Mouse (Mus musculus): ENCODE measurements around the gene Clta. TPM values are rescaled to one million over a fixed set of nuclear protein-coding genes. Genes with fewer than 3 reads are reported as not detected.
"Not testable (repeated sequence)": the region's sequence is repeated elsewhere in the genome, so short reads cannot be mapped to it uniquely, and the experiment has no call there.

The Clta gene
- polyA plus RNA-seq, 1 experiment from 2014 or later: 273 TPM

GRCm38 (mm10) chr4:44031521-44031920, 27.3 kb downstream of the Clta start:
- Histone ChIP-seq H3K27me3 (ENCODE audit: control insufficient read depth, insufficient read depth, low read length) (no peaks in the 10 kb centered on the region), H3K36me3 (replicated peaks; ENCODE audit: control insufficient read depth, insufficient read depth, low read depth, low read length) (peaks cover 8% of the 10 kb centered on the region), H3K9me3 (replicated peaks; ENCODE audit: control insufficient read depth, low read length) (no peaks in the 10 kb centered on the region), H3K4me2 (ENCODE audit: low read depth, low read length) (no peak overlapping the region), H3K27ac (replicated peaks; ENCODE audit: low read depth, low read length) (no peak overlapping the region), H3K4me1 (ENCODE audit: control insufficient read depth, insufficient read depth, low read length) (no peaks in the 10 kb centered on the region; the same call in 1 of the 2 replicates), H3K9ac (replicated peaks; ENCODE audit: low read length) (no peak overlapping the region), H3K4me3 (ENCODE audit: low read depth, low read length) (no peak overlapping the region)
- ATAC-seq (replicated peaks; ENCODE audit: insufficient number of reproducible peaks, low FRiP score, low TSS enrichment, low read depth) (no peak), DNase-seq (ENCODE audit: low spot score) (no peak)
- 92% methylated on average over 5 of the region's 5 CpGs for WGBS

- Histone ChIP-seq H3K27ac (replicated peaks; ENCODE audit: low read depth, low read length) (no peak overlapping the region), H3K4me3 (ENCODE audit: low read depth, low read length) (no peak overlapping the region), H3K9me3 (replicated peaks; ENCODE audit: control insufficient read depth, low read length) (no peaks in the 10 kb centered on the region), H3K36me3 (replicated peaks; ENCODE audit: control insufficient read depth, insufficient read depth, low read depth, low read length) (peaks cover 3% of the 10 kb centered on the region; the same call in 1 of the 2 replicates), H3K9ac (replicated peaks; ENCODE audit: low read length) (no peak overlapping the region), H3K27me3 (ENCODE audit: control insufficient read depth, insufficient read depth, low read length) (no peaks in the 10 kb centered on the region), H3K4me1 (ENCODE audit: control insufficient read depth, insufficient read depth, low read length) (no peaks in the 10 kb centered on the region), H3K4me2 (ENCODE audit: low read depth, low read length) (no peak overlapping the region)
- no peak for DNase-seq (ENCODE audit: low spot score)
- no peak for ATAC-seq (replicated peaks; ENCODE audit: insufficient number of reproducible peaks, low FRiP score, low TSS enrichment, low read depth)
- 70% methylated on average over 5 of the region's 5 CpGs for WGBS
Measured at GRCm38 (mm10) chr4:44036455-44036854, 32.2 kb downstream of the Clta start.

DNA sequence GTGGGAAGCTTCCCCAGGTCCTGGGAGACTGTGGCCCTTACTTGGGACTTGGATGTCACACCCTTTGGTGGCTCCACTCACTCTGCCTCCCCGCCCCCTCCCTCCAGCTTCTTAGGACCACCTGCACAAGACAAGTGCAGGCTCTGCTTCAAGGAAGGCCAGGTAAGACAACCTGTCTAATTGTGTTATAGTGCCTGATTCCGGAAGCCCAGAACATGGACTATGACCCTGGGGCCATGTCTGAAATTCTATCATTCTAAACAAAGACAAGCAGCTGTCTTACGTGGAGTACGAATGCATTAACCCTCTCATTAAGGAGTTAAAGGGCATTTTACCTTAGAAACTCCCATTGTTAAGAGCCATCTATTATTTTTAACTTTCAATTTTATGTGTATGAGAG, 36.5 kb downstream of the Clta start:
- Histone ChIP-seq H3K9ac (replicated peaks; ENCODE audit: low read length) (no peak overlapping the region), H3K27ac (replicated peaks; ENCODE audit: low read depth, low read length) (no peak overlapping the region), H3K4me2 (ENCODE audit: low read depth, low read length) (no peak overlapping the region), H3K27me3 (ENCODE audit: control insufficient read depth, insufficient read depth, low read length) (no peaks in the 10 kb centered on the region), H3K4me1 (ENCODE audit: control insufficient read depth, insufficient read depth, low read length) (no peaks in the 10 kb centered on the region), H3K9me3 (replicated peaks; ENCODE audit: control insufficient read depth, low read length) (no peaks in the 10 kb centered on the region), H3K36me3 (replicated peaks; ENCODE audit: control insufficient read depth, insufficient read depth, low read depth, low read length) (no peaks in the 10 kb centered on the region), H3K4me3 (ENCODE audit: low read depth, low read length) (no peak overlapping the region)
- WGBS: 83% methylated on average over 4 of the region's 4 CpGs
- DNase-seq (ENCODE audit: low spot score) (no peak), ATAC-seq (replicated peaks; ENCODE audit: insufficient number of reproducible peaks, low FRiP score, low TSS enrichment, low read depth) (no peak)

DNA sequence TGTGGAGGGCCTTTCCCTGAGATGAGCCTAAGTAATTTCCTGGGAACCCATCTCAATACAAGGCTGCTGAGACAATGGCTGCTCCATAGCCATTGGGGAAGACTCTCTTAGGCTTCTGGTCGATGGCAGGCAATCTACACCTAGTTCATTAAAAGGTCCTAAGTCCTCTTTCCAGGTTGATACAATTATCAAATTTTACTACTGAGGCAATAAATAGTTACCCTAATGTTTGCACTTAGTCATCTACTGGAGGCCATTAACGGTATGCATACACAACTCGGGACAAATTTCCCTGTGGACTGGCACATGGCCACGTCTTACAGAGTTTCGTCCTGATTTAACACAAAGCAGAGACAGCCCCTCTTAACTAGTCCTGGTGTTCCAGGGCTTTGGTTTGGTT, 38.2 kb downstream of the Clta start:
- WGBS: 91% methylated on average over 5 of the region's 5 CpGs
- H3K9me3 ChIP-seq (replicated peaks; ENCODE audit: control insufficient read depth, low read length): no peaks in the 10 kb centered on the region
- H3K27ac ChIP-seq (replicated peaks; ENCODE audit: low read depth, low read length): no peak overlapping the region
- DNase-seq (ENCODE audit: low spot score) (no peak), ATAC-seq (replicated peaks; ENCODE audit: insufficient number of reproducible peaks, low FRiP score, low TSS enrichment, low read depth) (no peak)
- no peaks in the 10 kb centered on the region for H3K27me3 ChIP-seq (ENCODE audit: control insufficient read depth, insufficient read depth, low read length)
- no peak overlapping the region for H3K4me3 ChIP-seq (ENCODE audit: low read depth, low read length)
- no peak overlapping the region for H3K9ac ChIP-seq (replicated peaks; ENCODE audit: low read length)
- no peaks in the 10 kb centered on the region for H3K4me1 ChIP-seq (ENCODE audit: control insufficient read depth, insufficient read depth, low read length)
- no peak overlapping the region for H3K4me2 ChIP-seq (ENCODE audit: low read depth, low read length)
- no peaks in the 10 kb centered on the region for H3K36me3 ChIP-seq (replicated peaks; ENCODE audit: control insufficient read depth, insufficient read depth, low read depth, low read length)

- H3K36me3 ChIP-seq (replicated peaks; ENCODE audit: control insufficient read depth, insufficient read depth, low read depth, low read length); H3K4me1 ChIP-seq (ENCODE audit: control insufficient read depth, insufficient read depth, low read length); DNase-seq (ENCODE audit: low spot score); H3K9ac ChIP-seq (replicated peaks; ENCODE audit: low read length); H3K27ac ChIP-seq (replicated peaks; ENCODE audit: low read depth, low read length); H3K4me2 ChIP-seq (ENCODE audit: low read depth, low read length); H3K9me3 ChIP-seq (replicated peaks; ENCODE audit: control insufficient read depth, low read length); ATAC-seq (replicated peaks; ENCODE audit: insufficient number of reproducible peaks, low FRiP score, low TSS enrichment, low read depth); H3K4me3 ChIP-seq (ENCODE audit: low read depth, low read length); H3K27me3 ChIP-seq (ENCODE audit: control insufficient read depth, insufficient read depth, low read length): not testable (repeated sequence)
- WGBS: 89% methylated on average over 4 of the region's 4 CpGs
Measured at GRCm38 (mm10) chr4:44043182-44043581, 38.9 kb downstream of the Clta start.

GRCm38 (mm10) chr4:44044685-44045356, 40.6 kb downstream of the Clta start:
- H3K9me3 ChIP-seq (replicated peaks; ENCODE audit: control insufficient read depth, low read length): no peaks in the 10 kb centered on the region
- no peak overlapping the region for H3K4me2 ChIP-seq (ENCODE audit: low read depth, low read length)
- H3K4me3 ChIP-seq (ENCODE audit: low read depth, low read length): no peak overlapping the region
- ATAC-seq (replicated peaks; ENCODE audit: insufficient number of reproducible peaks, low FRiP score, low TSS enrichment, low read depth): no peak
- no peak overlapping the region for H3K27ac ChIP-seq (replicated peaks; ENCODE audit: low read depth, low read length)
- no peak overlapping the region for H3K9ac ChIP-seq (replicated peaks; ENCODE audit: low read length)
- no peaks in the 10 kb centered on the region for H3K4me1 ChIP-seq (ENCODE audit: control insufficient read depth, insufficient read depth, low read length)
- WGBS: 87% methylated on average over 5 of the region's 5 CpGs
- H3K27me3 ChIP-seq (ENCODE audit: control insufficient read depth, insufficient read depth, low read length): no peaks in the 10 kb centered on the region
- DNase-seq (ENCODE audit: low spot score): no peak
- H3K36me3 ChIP-seq (replicated peaks; ENCODE audit: control insufficient read depth, insufficient read depth, low read depth, low read length): no peaks in the 10 kb centered on the region

DNA sequence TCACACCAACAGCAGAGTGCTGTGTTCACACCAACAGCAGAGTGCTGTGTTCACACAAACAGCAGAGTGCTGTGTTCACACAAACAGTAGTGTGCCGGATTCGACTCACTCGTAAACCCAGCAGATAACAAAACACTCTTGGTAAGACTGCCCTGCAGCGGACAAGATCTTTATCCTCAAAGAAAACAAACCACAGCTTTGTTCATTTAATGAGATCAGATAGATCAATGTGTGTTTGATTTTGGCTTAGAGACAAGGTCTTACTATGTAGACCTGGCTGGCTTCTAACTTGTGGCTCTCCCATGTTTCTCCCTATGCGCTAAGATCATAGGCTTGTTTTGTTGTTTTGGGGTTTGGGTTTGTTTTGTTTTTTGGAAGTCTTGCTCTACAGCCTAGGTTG, 41.8 kb downstream of the Clta start:
- no peaks in the 10 kb centered on the region for H3K9me3 ChIP-seq (replicated peaks; ENCODE audit: control insufficient read depth, low read length)
- no peaks in the 10 kb centered on the region for H3K27me3 ChIP-seq (ENCODE audit: control insufficient read depth, insufficient read depth, low read length)
- H3K4me3 ChIP-seq (ENCODE audit: low read depth, low read length): no peak overlapping the region
- no peak for ATAC-seq (replicated peaks; ENCODE audit: insufficient number of reproducible peaks, low FRiP score, low TSS enrichment, low read depth)
- WGBS: 75% methylated on average over 5 of the region's 5 CpGs
- no peaks in the 10 kb centered on the region for H3K36me3 ChIP-seq (replicated peaks; ENCODE audit: control insufficient read depth, insufficient read depth, low read depth, low read length)
- no peak for DNase-seq (ENCODE audit: low spot score)
- no peaks in the 10 kb centered on the region for H3K4me1 ChIP-seq (ENCODE audit: control insufficient read depth, insufficient read depth, low read length)
- H3K4me2 ChIP-seq (ENCODE audit: low read depth, low read length): no peak overlapping the region
- H3K9ac ChIP-seq (replicated peaks; ENCODE audit: low read length): no peak overlapping the region
- H3K27ac ChIP-seq (replicated peaks; ENCODE audit: low read depth, low read length): no peak overlapping the region

DNA sequence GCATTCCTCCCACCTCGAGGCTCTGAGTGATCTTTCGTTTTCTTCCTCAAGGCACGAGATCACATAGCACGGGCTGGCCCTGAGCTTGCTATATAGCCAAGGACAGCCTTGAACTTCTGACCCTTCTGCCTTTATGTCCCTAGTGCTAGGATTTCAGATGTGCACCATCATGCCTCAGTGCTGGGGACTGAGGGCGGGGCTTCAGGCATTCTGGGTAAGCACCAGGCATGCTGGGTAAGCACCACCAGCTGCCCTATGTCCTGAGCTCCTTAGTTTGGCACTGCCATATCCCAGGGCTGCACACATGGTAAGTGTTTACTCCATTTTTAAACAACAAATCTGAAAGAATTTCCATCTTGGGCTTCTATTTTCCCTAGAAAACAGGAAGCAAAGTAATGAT, 45.6 kb downstream of the Clta start:
- H3K27me3 ChIP-seq (ENCODE audit: control insufficient read depth, insufficient read depth, low read length): no peaks in the 10 kb centered on the region
- DNase-seq (ENCODE audit: low spot score) (no peak), ATAC-seq (replicated peaks; ENCODE audit: insufficient number of reproducible peaks, low FRiP score, low TSS enrichment, low read depth) (no peak)
- no peak overlapping the region for H3K9ac ChIP-seq (replicated peaks; ENCODE audit: low read length)
- 84% methylated on average over 5 of the region's 5 CpGs for WGBS
- H3K4me1 ChIP-seq (ENCODE audit: control insufficient read depth, insufficient read depth, low read length): no peaks in the 10 kb centered on the region
- H3K9me3 ChIP-seq (replicated peaks; ENCODE audit: control insufficient read depth, low read length): no peaks in the 10 kb centered on the region
- H3K27ac ChIP-seq (replicated peaks; ENCODE audit: low read depth, low read length): no peak overlapping the region
- no peaks in the 10 kb centered on the region for H3K36me3 ChIP-seq (replicated peaks; ENCODE audit: control insufficient read depth, insufficient read depth, low read depth, low read length)
- no peak overlapping the region for H3K4me2 ChIP-seq (ENCODE audit: low read depth, low read length)
- H3K4me3 ChIP-seq (ENCODE audit: low read depth, low read length): no peak overlapping the region
